Mouse (Mus musculus): ENCODE data around the gene Kmt5a.
"Not testable (repeated sequence)": the region's sequence is repeated elsewhere in the genome, so short reads cannot be mapped to it uniquely, and the experiment has no call there.

Kmt5a gene

DNA sequence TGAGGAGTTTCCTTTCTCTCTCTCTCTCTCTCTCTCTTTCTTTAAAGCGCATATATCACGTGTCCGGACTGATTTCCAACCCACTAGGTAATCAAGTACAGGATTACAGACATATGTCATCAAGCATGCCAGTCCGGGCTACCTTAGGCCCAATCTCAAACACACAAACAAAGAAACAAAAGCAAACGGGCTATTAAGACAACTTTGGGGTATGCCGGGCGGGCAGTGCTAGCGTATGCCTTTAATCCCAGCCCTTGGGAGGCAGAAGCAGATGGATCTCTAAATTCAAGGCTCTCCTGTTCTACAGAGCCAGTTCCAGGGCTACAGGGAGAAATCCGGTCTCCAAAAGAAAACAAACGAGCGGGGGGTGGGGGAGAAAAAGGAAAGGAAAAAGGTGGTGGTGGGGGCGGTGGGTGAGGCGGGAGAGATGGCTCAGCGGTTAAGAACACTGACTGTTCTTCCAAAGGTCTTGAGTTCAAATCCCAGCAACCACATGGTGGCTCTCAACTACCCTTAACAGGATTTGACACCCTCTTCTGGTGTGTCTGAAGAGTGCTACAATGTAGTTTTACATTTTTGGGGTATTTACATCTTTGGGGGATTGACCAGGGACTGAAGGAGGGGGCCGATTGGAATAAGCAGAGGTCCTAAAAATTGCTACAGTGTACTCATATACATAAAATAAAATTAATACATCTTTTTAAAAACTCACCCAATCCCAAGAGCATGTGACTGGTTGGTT, 44.1 kb downstream of the Kmt5a start:
- no peak for DNase-seq

DNA sequence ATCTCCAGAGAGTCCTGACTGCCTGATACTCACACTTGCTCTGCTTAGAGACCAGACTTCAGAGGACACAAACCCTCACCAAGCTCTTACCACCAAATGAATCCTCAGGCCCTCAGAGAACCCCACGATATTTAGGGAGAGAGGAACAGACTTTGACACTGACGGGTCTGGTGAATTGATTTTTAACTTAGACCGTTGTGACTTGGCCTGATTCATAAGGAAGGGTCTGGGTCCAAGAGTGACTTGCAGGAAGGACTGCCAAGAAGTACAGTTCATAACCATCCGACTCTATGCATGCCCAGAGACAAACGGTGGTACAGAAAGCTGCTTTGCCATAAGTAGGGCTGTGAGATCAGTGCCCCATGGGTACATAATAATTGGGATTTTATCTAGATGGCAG, 45.9 kb downstream of the Kmt5a start:
- DNase-seq, result no peak

DNA sequence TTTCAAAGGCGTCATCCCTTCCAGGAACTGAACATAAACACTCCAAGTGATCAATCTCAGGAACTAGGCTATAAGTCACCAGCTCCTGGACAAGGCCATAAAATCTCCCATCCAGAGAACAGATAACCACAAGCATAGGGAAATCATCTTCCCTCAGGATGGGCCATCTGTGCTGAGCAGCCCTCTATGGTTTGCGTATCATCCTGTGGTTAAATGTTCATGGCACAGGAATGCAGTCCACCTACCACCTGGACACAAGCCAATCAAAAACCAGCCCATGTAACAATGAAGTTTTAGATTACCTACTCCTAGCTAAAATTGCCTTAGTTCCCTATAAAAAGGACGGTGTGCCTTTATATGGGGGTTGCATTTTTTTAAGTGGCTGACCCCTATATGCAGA, 49.2 kb downstream of the Kmt5a start:
- no peak for DNase-seq

DNA sequence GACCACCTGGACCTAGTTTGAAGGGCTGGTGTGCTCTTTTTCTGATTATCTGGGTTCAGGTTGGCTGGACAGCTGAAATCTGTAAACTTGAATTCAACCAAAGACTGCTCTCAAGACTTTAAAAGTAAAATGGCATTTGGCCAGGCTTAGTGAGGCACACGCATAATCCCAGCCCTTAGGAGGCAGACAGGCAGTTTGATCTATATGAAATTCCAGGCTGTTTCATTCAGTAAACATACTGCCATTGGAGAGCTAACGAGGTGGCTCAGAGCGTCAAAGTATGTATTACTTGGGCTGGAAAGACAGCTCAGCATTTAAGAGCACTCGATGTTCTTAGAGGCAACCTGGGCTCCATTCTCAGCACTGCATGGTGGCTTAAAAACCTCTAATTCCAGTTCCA, 52.0 kb downstream of the Kmt5a start:
- DNase-seq, result no peak

DNA sequence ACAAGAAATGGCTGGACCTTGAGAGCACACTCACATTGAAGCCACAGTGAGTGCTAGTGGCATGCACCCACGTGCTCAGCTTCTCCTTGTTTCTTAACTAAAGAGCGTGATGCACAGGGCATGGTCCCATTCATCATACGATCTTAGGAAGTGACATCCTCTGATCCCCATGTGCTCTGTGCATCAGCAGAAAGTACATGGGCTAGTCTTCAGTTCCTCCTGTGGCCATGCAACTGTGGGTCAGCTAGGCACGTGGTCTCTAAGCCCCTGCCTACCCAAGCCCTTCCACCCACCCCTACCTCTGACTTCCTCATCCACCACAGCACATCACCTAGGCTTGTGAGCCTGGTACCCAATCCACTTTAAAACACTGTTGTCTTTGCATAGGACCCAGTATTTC, 52.9 kb downstream of the Kmt5a start:
- DNase-seq, result no peak

DNA sequence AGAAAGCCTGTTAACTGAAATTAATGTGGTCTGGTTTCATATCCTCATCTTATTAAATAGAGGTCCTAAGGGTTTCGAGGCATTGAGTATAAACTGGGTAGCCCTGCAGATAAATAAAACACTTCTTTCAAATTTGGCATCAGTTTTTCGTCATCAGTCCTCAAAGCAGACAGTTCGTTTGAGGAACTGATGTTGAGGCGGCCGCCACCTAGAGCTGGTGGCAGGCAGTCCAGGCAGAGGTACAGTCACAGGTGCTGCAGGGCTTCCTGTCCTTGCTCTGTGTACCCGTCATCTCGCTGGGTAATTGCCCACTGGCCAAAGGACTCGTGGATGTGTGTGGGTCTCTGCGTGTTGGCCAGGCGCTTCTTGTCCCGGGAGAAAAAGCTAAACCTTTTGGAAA, 53.7 kb downstream of the Kmt5a start:
- DNase-seq, result no peak

DNA sequence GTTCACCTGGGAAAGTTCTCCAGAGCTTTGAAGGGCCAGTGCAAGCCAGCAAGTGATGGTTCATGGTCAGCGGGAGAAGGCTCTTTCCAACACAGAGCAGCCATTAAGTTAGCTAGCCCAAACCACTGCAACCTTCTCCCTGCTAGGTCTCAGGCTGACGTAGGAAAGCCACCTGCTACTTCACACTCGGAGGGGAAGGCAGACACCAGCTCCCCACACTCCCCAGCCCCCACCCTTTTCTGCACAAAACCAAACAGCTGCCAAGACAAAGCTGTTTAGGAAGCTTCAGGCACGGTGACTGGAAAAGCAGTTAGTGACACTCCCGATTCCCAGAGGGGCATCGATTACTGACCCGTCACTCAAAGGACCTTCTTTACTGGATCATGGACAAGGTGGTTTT, 55.8 kb downstream of the Kmt5a start:
- DNase-seq, result no peak

DNA sequence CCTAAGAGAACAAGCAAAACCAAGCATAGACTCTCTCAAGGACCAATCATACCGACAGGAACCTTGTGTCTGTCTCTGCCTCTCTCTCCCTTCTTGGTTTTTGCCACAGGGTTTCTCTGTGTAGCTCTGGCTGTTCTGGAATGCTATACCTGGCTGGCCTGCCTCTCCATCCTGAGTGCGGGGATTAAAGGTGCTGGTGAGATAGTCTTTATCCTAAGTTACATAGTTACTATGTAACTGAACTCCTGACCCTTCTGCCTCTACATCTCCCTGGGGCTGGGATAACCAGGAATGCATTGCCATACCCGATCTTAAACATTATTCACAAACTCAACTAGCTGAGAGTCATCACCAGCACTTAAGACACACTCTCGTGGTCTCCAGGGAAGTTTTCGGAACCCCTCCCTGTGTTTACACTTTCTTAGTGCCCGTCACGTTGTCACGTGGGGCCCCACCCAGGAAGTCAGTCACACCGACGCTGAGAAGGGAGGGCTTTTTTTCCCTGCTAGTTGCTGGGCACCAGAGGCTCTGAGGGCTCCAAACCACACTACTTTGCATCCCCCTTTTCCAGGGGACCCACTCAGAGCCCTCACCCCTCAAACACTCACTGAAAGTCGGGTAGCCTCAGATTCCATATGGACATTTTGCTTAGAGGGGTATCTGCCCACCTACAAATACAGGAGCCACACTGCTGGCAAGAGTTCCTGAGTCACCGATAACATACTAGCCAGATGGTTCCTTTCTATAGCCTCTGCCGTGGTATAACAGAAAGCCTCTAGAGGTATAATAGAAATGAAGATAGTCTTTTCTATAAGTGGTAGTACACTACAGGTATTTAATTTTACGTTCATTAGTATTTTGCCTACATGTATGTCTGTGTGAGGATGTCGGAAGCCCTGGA, 57.1 kb downstream of the Kmt5a start:
- DNase-seq, result peak; percentile 66 to 74

DNA sequence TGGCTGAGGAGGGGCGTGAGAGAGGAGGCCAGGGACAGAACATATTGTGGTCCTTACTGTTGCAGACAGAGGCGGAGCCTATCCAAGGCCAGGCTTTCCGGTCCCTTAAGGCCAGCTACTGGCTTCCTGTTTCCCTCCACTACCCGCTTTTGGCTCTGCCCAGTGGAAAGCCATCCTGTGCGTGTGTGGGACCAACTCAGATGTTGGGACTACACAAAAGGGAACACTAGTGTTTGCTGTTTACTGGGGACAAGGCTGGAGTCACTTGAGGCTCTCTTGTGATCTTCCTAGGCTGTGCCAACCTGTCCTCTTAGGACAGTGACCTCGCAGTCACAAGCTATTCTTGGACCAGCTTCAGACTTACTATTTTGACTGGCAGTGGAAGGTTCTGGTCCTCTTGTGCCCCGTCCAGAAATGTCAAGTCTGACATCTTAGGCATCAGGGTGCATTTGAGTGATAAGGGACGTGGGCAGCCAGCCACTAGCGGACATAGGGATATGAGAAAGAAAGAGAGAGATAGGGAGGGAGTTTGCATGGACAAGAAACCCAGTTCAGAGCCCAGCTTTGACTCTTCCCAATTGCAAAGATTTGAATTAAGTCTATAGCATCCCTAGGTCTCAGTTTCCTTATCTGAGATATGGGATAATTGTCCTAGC, 58.6 kb downstream of the Kmt5a start:
- DNase-seq, result peak; percentile 61 to 67

DNA sequence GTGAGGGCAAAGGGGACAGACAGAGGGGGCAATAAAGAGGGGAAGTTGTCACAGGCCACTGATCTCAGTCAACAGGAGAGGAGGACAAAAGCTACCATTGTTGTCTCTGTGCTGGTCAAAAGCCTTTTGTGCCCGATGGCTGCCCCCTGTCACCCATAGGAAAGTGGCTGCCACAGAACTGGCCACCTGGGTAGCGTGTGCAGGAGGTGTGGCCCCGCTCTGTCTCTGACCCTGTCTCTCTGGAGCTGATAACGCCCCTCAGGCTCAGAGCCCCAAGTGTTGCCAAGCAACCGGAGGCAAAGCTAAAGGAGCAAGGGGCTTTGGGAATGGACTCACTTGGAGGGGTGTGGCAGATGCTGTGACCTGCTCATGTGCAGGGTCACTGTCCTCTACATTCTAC, 59.3 kb downstream of the Kmt5a start:
- no peak for DNase-seq

DNA sequence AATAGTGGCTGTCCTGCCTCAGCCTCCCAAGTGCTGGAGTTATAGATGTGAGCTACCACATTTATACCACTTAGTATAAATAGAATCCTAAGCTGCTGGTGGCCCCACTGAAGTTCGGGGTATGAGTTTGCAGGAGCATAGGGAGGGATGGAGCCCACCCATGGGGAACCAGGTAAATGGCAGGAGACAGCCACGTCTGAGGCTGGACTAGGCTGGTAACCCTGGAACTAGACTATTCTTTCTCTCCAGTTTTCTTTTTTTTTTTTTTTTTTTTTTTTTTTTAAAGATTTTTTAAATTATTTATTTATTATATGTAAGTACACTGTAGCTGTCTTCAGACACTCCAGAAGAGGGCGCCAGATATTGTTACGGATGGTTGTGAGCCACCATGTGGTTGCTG, 60.3 kb downstream of the Kmt5a start:
- DNase-seq, result not testable (repeated sequence)

DNA sequence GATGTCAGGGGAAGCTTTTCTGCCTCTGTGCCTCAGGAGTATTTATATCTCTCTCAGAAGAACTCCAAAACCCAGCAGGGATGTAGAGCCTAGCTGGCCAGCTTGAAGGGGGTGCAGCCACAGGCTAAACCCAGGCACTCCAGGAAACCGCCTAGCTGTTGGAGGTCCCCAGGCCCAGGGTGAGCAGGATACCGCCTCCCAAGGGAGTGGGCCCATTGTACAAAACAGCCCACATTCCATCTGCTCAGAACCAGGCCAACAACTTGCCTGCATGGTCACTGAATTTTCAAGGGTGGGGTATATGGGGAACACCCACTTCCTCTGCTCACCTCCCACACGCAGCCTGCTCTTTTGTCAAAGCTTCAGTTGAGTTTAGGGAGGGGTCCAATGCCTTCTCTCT, 60.8 kb downstream of the Kmt5a start:
- no peak for DNase-seq

DNA sequence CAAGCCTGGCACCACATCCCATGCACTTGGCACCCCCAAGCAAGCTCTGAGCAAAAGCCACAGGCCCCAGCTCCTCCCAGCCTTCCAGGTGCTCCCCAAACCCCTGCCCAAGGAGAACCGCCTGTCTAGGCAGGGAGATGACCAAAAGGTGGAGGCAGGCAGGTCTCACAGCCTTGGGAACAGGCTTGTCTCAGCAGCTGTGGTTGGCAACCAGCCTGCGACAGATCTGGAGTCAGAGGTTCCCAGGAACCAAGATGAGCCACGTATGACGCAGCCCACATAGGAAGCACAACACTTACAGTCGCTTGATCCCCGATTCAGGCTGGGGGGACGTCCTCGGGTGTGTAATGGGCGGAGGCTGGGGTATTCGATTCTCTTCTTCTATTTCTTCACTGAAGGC, 61.8 kb downstream of the Kmt5a start:
- DNase-seq, result no peak

DNA sequence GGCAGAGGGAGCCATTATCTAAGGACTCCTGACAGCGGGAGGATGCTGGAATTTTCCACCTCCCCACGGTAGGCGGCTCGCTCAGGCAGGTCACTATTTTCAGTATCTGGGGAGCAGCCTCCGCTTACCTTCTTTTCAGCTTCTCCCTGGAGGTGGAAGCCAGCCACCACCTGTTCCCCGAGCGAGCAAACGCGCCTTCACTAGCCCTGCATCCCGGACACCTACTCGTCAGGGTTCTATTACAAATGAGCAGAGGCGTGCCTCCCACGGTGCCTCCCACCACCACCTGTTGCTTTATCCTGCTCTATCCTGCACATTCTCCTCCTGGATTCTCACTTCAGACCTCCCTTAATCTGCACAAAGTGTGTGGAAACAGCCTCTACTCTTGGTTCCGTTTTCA, 64.0 kb downstream of the Kmt5a start:
- DNase-seq, result no peak

DNA sequence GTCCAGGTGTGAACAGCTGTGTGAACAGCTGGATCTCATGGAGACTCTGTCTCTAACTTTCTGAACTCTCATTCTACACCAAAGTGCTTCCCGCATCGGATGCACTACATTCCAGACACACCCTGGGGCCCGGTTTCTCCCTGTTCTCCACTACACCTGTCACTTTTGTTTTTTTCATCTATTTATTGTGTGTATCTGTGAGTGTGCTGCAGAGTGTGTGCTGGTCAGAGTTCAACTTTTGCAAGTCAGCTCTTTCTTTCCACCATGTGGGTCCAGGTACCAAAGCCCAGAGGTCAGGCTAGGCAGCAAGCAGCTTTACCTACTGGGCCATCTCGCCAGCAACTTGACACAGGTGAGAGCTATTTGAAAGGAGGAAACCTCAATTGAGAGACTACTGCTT, 65.5 kb downstream of the Kmt5a start:
- no peak for DNase-seq

DNA sequence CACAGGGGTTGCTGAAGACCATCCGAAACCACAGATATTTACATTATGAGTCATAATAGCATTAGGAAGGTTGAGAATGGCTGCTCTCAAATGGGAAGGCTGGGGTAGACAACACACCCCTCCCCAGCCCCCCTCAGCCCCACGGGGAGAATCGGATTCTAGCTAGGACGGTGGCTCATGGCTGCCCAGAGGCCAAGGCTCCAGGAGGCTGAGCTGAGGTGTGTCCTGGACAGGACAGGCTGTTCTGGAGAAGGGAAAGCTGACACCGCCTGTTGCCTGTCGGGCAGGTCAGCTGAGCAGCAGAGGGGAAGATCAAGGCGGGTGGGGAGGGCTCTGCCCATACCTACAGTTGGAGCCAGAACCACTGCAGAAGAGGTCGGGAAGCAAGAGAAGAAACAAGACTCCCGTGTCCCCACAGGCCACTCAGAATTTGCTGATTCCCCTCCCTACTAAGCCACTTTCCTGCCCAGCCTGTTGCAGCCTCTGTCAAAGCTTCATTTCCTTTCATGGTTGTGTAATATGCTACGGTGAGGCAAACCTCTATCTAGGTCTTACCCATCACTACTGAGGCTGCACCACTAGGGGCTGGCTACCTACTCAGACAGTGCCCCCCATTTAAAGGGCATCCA, 67.1 kb downstream of the Kmt5a start:
- peak; percentile 66 to 80 for DNase-seq

DNA sequence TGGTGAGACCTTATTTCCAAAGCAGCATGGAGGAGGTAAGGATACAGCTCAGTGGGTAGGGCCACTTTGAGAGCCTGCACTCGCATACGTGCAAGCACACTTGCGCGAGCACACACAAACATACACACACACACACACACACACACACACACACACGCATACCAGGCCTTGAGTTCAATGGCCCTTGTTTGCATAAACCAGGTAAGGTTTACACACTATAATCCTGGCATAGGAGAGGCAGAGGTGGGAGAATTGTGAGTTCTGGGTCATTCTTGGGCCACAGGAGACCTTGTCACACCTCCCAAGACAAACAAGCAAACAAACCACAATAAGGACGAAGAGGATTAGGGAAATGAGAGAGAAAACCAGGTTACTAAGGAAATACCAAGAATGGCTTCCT, 69.5 kb downstream of the Kmt5a start:
- peak; percentile 47 to 74 for DNase-seq

DNA sequence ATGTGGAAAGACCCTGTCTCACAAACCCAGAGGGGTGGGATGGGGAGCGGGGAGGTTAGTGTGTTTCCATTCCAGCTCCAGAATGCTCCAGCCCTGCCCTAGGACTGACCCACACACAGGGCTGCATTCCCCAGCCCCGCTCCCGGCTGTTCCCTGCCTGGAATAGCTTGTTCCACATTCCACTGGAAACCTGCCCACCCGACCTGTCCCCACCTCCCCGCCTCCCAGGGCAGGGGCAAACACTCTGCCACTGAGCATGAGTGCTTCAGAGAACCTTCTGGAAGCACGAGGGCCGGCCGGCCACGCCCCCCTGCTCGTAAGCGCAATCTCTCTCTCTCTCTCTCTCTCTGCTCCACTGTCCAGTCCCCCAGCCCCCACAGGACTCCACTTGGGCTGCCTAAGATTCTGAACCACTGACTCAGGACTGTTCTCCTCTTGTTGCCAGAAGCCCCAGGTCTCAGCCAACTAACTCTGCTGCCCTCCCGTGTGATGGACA, 70.1 kb downstream of the Kmt5a start:
- DNase-seq, result peak; percentile 93 to 96

DNA sequence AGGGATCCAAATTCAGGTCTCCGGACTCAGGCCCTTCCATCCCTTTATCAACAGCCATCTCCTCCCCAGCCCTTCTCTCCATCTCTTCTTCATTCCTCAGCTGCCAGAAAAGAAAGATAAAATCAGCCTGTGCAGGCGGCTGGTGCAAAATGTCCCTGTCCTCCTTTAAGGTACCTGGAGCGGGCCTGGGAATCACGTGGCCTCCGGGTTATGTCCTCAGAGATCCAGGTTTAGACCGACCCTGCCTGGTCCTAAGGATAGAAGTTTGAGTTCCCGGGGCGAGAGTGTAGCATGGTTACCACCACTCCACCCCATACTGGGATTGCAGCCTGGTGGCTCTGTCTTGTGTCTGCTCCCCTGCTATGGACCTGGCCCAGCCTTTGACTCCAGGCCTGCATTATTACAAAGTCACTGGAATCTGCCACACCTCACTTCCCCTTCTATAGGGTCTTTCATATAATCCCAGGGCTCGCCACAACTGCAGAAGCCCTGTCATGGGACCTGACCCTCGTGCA, 70.9 kb downstream of the Kmt5a start:
- no peak for DNase-seq
